Mouse (Mus musculus): Measurements from ENCODE around the gene Zdhhc1. TPM values are rescaled to one million over a fixed set of nuclear protein-coding genes. Genes with fewer than 3 reads are reported as not detected.

The Zdhhc1 gene
- polyA plus RNA-seq, 1 experiment = 15.2 TPM

DNA sequence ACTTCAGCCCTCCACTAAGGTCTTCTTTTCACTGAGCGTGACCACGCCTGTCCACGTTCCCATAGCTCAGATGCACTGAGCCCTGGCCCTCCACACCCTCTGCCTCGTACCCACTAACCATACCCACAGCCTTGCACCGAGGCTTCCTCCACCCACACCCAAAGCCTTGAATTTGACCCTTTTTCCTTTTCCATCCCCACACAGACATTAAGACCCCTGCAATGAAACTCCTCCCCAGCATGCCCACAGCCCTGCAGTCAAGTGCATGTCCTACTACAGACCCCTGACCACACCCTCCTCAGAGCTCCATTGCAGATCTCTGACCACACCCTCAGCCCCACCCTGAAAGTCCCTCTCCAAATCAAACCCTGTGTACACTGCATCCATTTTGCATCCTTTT, 26.9 kb downstream of the Zdhhc1 start:
- Histone ChIP-seq H3K4me1 (ENCODE audit: control insufficient read depth, insufficient read depth, insufficient read length, low read length) (peaks cover 40% of the 10 kb centered on the region), H3K4me3 (ENCODE audit: low read depth, low read length) (peak overlapping the region; percentile 5; the same call in 1 of the 2 replicates), H3K27me3 (ENCODE audit: control insufficient read depth, insufficient read depth, low read length) (no peaks in the 10 kb centered on the region), H3K27ac (ENCODE audit: insufficient read depth, low read depth, low read length) (0 out of 2 replicates have a peak overlapping the region, but pooled peaks have one; percentile 4), H3K36me3 (ENCODE audit: control insufficient read depth, insufficient read depth, low read length) (no peaks in the 10 kb centered on the region; the same call in 1 of the 2 replicates)
- WGBS = 61% methylated on average over 5 of the region's 5 CpGs
- TF ChIP-seq POLR2A (IDR thresholded peaks at IDR 0.05; ENCODE audit: low read depth, low read length) (no peak), CTCF (IDR thresholded peaks at IDR 0.05; ENCODE audit: extremely low read depth, insufficient read length, insufficient replicate concordance, low read depth, low read length) (no peak)

DNA sequence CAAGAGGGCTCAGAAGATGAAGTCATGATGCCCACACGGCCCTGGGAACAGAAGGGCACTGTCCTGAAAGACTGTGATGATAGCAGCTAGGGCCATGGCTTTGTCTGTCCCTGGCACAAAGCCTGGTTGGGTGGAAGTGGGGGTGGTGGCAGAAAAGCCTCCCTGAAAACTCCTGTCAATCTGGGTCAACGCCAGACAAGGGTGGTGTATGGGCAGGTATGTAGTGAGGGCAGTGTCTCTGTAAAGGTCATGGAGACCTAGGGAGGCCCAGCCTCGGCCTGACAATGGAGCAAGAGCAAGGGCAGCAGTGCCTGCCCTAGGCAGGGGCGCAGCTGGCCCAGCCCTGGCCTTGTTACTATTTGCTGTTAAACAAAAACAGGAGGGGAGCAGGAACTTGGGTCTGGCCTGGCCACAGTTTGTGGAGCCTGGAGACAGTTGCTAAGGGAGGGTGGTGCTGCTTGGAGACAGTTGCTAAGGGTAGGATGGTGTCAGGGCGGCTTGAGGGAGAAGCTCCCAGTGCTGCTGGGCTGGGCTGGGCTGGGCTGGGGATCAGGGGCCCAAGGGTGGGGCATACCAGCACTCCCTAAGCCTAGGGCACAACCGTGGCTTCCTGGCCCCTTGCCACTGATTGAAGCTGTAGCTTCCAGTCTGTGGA, 27.5 kb downstream of the Zdhhc1 start:
- no peaks in the 10 kb centered on the region for H3K27me3 ChIP-seq (ENCODE audit: control insufficient read depth, insufficient read depth, low read length)
- H3K27ac ChIP-seq (ENCODE audit: insufficient read depth, low read depth, low read length) = 0 out of 2 replicates have a peak overlapping the region, but pooled peaks have one; percentile 4
- H3K4me1 ChIP-seq (ENCODE audit: control insufficient read depth, insufficient read depth, insufficient read length, low read length) = peaks cover 34% of the 10 kb centered on the region
- H3K4me3 ChIP-seq (ENCODE audit: low read depth, low read length) = peak overlapping the region; percentile 5; the same call in 1 of the 2 replicates
- H3K36me3 ChIP-seq (ENCODE audit: control insufficient read depth, insufficient read depth, low read length) = no peaks in the 10 kb centered on the region; the same call in 1 of the 2 replicates
- no peak for TF ChIP-seq POLR2A (IDR thresholded peaks at IDR 0.05; ENCODE audit: low read depth, low read length)
- TF ChIP-seq CTCF (IDR thresholded peaks at IDR 0.05; ENCODE audit: extremely low read depth, insufficient read length, insufficient replicate concordance, low read depth, low read length) = no peak
- 27% methylated on average over 6 of the region's 6 CpGs for WGBS

GRCm38 (mm10) chr8:105468002-105468720, 28.5 kb downstream of the Zdhhc1 start:
- H3K4me3 ChIP-seq (ENCODE audit: low read depth, low read length) = no peak overlapping the region
- 87% methylated on average over 27 of the region's 27 CpGs for WGBS

GRCm38 (mm10) chr8:105467396-105467985, 29.2 kb downstream of the Zdhhc1 start:
- Histone ChIP-seq H3K4me1 (ENCODE audit: control insufficient read depth, insufficient read depth, insufficient read length, low read length) (peaks cover 26% of the 10 kb centered on the region), H3K36me3 (ENCODE audit: control insufficient read depth, insufficient read depth, low read length) (no peaks in the 10 kb centered on the region; the same call in 1 of the 2 replicates), H3K4me3 (ENCODE audit: low read depth, low read length) (no peak overlapping the region), H3K27ac (ENCODE audit: insufficient read depth, low read depth, low read length) (no peak overlapping the region), H3K27me3 (ENCODE audit: control insufficient read depth, insufficient read depth, low read length) (no peaks in the 10 kb centered on the region)
- no peak for TF ChIP-seq CTCF (IDR thresholded peaks at IDR 0.05; ENCODE audit: extremely low read depth, insufficient read length, insufficient replicate concordance, low read depth, low read length)
- TF ChIP-seq POLR2A (IDR thresholded peaks at IDR 0.05; ENCODE audit: low read depth, low read length) = no peak
- 98% methylated on average over 10 of the region's 10 CpGs for WGBS

More at GRCm38 (mm10) chr8:105468002-105468720, 28.5 kb downstream of the Zdhhc1 start:
- Histone ChIP-seq H3K27me3 (ENCODE audit: control insufficient read depth, insufficient read depth, low read length) (no peaks in the 10 kb centered on the region), H3K36me3 (ENCODE audit: control insufficient read depth, insufficient read depth, low read length) (no peaks in the 10 kb centered on the region; the same call in 1 of the 2 replicates), H3K27ac (ENCODE audit: insufficient read depth, low read depth, low read length) (no peak overlapping the region), H3K4me1 (ENCODE audit: control insufficient read depth, insufficient read depth, insufficient read length, low read length) (peaks cover 26% of the 10 kb centered on the region)
- no peak for TF ChIP-seq POLR2A (IDR thresholded peaks at IDR 0.05; ENCODE audit: low read depth, low read length)
- TF ChIP-seq CTCF (IDR thresholded peaks at IDR 0.05; ENCODE audit: extremely low read depth, insufficient read length, insufficient replicate concordance, low read depth, low read length) = no peak

- H3K4me3 ChIP-seq (ENCODE audit: low read depth, low read length) = no peak overlapping the region
- peaks cover 26% of the 10 kb centered on the region for H3K4me1 ChIP-seq (ENCODE audit: control insufficient read depth, insufficient read depth, insufficient read length, low read length)
- no peaks in the 10 kb centered on the region; the same call in 1 of the 2 replicates for H3K36me3 ChIP-seq (ENCODE audit: control insufficient read depth, insufficient read depth, low read length)
- 75% methylated on average over 7 of the region's 7 CpGs for WGBS
- no peak for TF ChIP-seq POLR2A (IDR thresholded peaks at IDR 0.05; ENCODE audit: low read depth, low read length)
- no peak for TF ChIP-seq CTCF (IDR thresholded peaks at IDR 0.05; ENCODE audit: extremely low read depth, insufficient read length, insufficient replicate concordance, low read depth, low read length)
- no peaks in the 10 kb centered on the region for H3K27me3 ChIP-seq (ENCODE audit: control insufficient read depth, insufficient read depth, low read length)
- H3K27ac ChIP-seq (ENCODE audit: insufficient read depth, low read depth, low read length) = no peak overlapping the region
These were observed 29.9 kb downstream of the Zdhhc1 start for GRCm38 (mm10) chr8:105466700-105467291.

GRCm38 (mm10) chr8:105466246-105466645, 30.5 kb downstream of the Zdhhc1 start:
- WGBS = 85% methylated on average over 6 of the region's 6 CpGs
- TF ChIP-seq POLR2A (IDR thresholded peaks at IDR 0.05; ENCODE audit: low read depth, low read length) (no peak), CTCF (IDR thresholded peaks at IDR 0.05; ENCODE audit: extremely low read depth, insufficient read length, insufficient replicate concordance, low read depth, low read length) (no peak)

More at GRCm38 (mm10) chr8:105466246-105466645, 30.5 kb downstream of the Zdhhc1 start:
- Histone ChIP-seq H3K36me3 (ENCODE audit: control insufficient read depth, insufficient read depth, low read length) (no peaks in the 10 kb centered on the region; the same call in 1 of the 2 replicates), H3K27me3 (ENCODE audit: control insufficient read depth, insufficient read depth, low read length) (no peaks in the 10 kb centered on the region), H3K27ac (ENCODE audit: insufficient read depth, low read depth, low read length) (no peak overlapping the region), H3K4me1 (ENCODE audit: control insufficient read depth, insufficient read depth, insufficient read length, low read length) (peaks cover 22% of the 10 kb centered on the region), H3K4me3 (ENCODE audit: low read depth, low read length) (no peak overlapping the region)

Data from small intestine, adult 2 months (tissue).